14 mouse cellular contexts compared by ENCODE assay signal in genomic region chr10:26585106-26585505, GRCm38 (mm10).
"Had no signal": no experiment of that assay in that cellular context is flagged by ENCODE, and none has a peak within 500 bp of the region (broad histone marks: within the 10 kb centered on the region; RNA-seq: fewer than 3 reads in every experiment).

No protein-coding gene starts in this region.

- ATAC-seq: liver, embryonic 12.5 days had no signal

- H3K27me3 ChIP-seq: liver, embryonic 12.5 days; neural tube, embryonic 13.5 days; stomach, embryonic 15.5 days had no signal

- H3K4me3 ChIP-seq: limb, embryonic 10.5 days; liver, embryonic 12.5 days; midbrain, embryonic 10.5 days; neural tube, embryonic 13.5 days; stomach, embryonic 15.5 days had no signal

- H3K36me3 ChIP-seq: limb, embryonic 10.5 days; liver, embryonic 12.5 days; midbrain, embryonic 10.5 days; neural tube, embryonic 13.5 days; stomach, embryonic 15.5 days had no signal

- H3K9me3 ChIP-seq: limb, embryonic 10.5 days; liver, embryonic 12.5 days; stomach, embryonic 15.5 days had no signal

- H3K9ac ChIP-seq: liver, embryonic 12.5 days; lung, embryonic 14.5 days; neural tube, embryonic 13.5 days; stomach, embryonic 15.5 days had no signal

- DNase-seq: kidney, adult 8-10 months; kidney, postnatal 36 days; lung, embryonic 14.5 days; lung, postnatal 10 days; lung, postnatal 4 days; midbrain, embryonic 14.5 days; retina, postnatal 1 day; right cerebral cortex, postnatal 4 days had no signal

- H3K27ac ChIP-seq: kidney, postnatal 0 days; limb, embryonic 10.5 days; liver, embryonic 12.5 days; midbrain, embryonic 10.5 days; neural tube, embryonic 13.5 days; stomach, embryonic 15.5 days had no signal

- H3K4me1 ChIP-seq: limb, embryonic 10.5 days; liver, embryonic 12.5 days; midbrain, embryonic 10.5 days; neural tube, embryonic 13.5 days; stomach, embryonic 15.5 days had no signal

- H3K4me2 ChIP-seq: liver, embryonic 12.5 days; lung, embryonic 14.5 days; neural tube, embryonic 13.5 days; stomach, embryonic 15.5 days had no signal
